Mouse (Mus musculus) heart, adult 2 months (tissue): ENCODE results near the gene Ubtd2. TPM values are rescaled to one million over a fixed set of nuclear protein-coding genes. Genes with fewer than 3 reads are reported as not detected.

Source experiments
- DNase-seq, 2 experiments: peaks; one replicate each; pipeline ENCODE4 v3.0.0; 2021
- H3K27ac ChIP-seq: fragments of 200-600 bp; 2 replicates; pipeline ENCODE4 v1.8.1; 2022
- H3K27me3 ChIP-seq: fragments of 200-500 bp; 2 replicates; pipeline ENCODE4 v1.6.1; 2012; ENCODE audit warnings: mild to moderate bottlenecking, low read length, inconsistent platforms, mixed read lengths; ENCODE audit not compliant: control insufficient read depth, insufficient read depth
- H3K36me3 ChIP-seq: fragments of 200-500 bp; 2 replicates; pipeline ENCODE4 v1.6.1; 2012; ENCODE audit warnings: low read length, inconsistent platforms; ENCODE audit not compliant: control insufficient read depth, insufficient read depth
- H3K4me1 ChIP-seq: fragments of 200-500 bp; 2 replicates; pipeline ENCODE4 v1.6.1; 2011; ENCODE audit warnings: low read length; ENCODE audit not compliant: control insufficient read depth, insufficient read depth
- H3K4me3 ChIP-seq: fragments of 200-600 bp; 2 replicates; pipeline ENCODE4 v1.8.1; 2022
- H3K79me2 ChIP-seq: fragments of 200-500 bp; replicated peaks from 2 replicates; pipeline ENCODE4 v1.6.1; 2012; ENCODE audit warnings: mild to moderate bottlenecking, inconsistent platforms, low read length, moderate library complexity, mixed read lengths; ENCODE audit not compliant: control insufficient read depth, insufficient read depth
- H3K9ac ChIP-seq: fragments of 200-500 bp; 2 replicates; pipeline ENCODE4 v1.6.1; 2012; ENCODE audit warnings: low read depth, mild to moderate bottlenecking, control low read depth, inconsistent platforms, low read length, mixed read lengths
- CTCF ChIP-seq: fragments of 200-600 bp; IDR thresholded peaks from 2 replicates; pipeline ENCODE4 v1.8.1; 2022; ENCODE audit warnings: antibody characterized with exemption, mild to moderate bottlenecking, moderate library complexity
- EP300 ChIP-seq: fragments of 200-500 bp; IDR thresholded peaks from 2 replicates; pipeline ENCODE4 v1.6.1; 2011; ENCODE audit warnings: low read depth, low read length, control low read depth; ENCODE audit not compliant: insufficient read depth
- POLR2A ChIP-seq: fragments of 200-500 bp; IDR thresholded peaks from 2 replicates; pipeline ENCODE4 v1.6.1; 2011; ENCODE audit warnings: mild to moderate bottlenecking, low read depth, low read length, control low read depth; ENCODE audit not compliant: insufficient read depth
- WGBS: fragments of 180-500 bp; shearing (Covaris S2); methylation state at CpG from one replicate; pipeline ENCODE4 v1.1.7; 2018; 5-methylcytosine and 5-hydroxymethylcytosine counted together
- intact Hi-C: fragments of 180-260 bp; cut with DNase I; formaldehyde crosslinking; loops from one replicate; pipeline ENCODE4 v1.15.1; 2025
- polyA plus RNA-seq: library from polyadenylated mRNA; depleted of rRNA; stranded (reverse); fragments of >200 nt; gene quantifications from 2 replicates; pipeline ENCODE4 v1.2.3, GENCODE M21; 2012
- total RNA-seq, 2 experiments: library from RNA; stranded (reverse); gene quantifications; 2 replicates each; pipeline ENCODE4 v1.2.3; 2021

Ubtd2 gene
- total and polyA plus RNA-seq, 3 experiments, result 4.2 to 5.1 (median 4.5) TPM

DNA sequence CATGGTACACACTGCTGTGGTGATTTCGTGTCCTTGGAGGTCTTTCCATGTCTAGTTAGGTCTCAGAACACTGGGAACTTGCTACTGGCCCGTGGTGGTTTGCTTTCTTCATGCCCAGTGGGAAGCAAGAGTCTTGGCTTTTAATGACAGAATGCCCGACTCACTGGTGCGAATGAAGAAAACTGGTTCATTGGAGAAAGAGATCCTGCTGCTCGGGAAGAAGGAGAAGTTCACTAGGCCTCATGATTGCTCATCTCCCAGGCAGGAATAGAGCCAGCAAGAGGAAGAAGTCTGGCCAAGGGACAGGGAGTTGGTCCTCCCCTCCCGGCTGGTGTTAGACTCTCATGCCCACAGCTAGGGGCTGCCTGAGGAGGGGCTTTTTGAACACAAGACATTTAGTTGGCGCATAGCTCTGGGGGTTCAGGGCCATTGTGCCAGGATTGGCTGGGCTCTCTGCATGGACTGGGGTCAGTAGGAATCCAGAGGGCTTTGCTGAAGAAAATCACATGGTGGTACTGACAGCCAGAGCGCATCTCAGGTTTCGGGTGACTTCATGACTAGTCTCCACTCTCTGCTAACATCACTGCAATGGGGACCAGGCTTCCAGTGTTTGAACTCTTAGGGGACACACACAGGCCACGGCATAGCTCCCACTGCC, 101.3 kb downstream of the Ubtd2 start:
- intact Hi-C loops, result no loop called here
- WGBS, result 83% methylated on average over 10 of the region's 10 CpGs

DNA sequence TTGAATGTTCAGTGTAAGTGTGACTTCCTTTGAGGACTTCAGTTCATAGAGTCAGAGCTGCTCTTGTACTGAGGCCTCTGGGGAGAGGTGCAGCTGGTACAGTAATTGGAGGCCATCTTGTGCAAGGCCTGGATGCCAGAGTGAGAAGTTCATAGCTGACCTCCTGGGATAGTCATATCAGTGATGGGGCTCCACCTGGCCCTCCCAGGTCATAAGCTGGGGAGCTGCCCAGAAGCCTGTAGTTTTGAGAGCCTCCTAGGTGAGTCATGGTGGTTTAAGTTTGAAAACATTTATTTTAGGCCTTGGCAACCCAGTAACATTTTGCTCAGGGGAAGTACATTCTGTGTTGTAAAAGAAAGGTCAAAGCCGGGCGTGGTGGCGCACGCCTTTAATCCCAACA, 102.9 kb downstream of the Ubtd2 start:
- Histone ChIP-seq H3K27ac (no peak overlapping the region), H3K27me3 (no peaks in the 10 kb centered on the region), H3K9ac (no peak overlapping the region), H3K4me3 (no peak overlapping the region), H3K79me2 (no peaks in the 10 kb centered on the region), H3K36me3 (no peaks in the 10 kb centered on the region), H3K4me1 (peaks cover 28% of the 10 kb centered on the region)
- WGBS, result 87% methylated on average over 4 of the region's 4 CpGs
- no peak for DNase-seq
- intact Hi-C loops, result no loop called here
- TF ChIP-seq CTCF, result no peak
- no peak for TF ChIP-seq EP300
- TF ChIP-seq POLR2A, result no peak

More for the DNA sequence above, 101.3 kb downstream of the Ubtd2 start:
- peak in 1 of 2 experiments; percentile 45 for DNase-seq
- no peaks in the 10 kb centered on the region for H3K27me3 ChIP-seq
- H3K4me3 ChIP-seq, result no peak overlapping the region
- H3K36me3 ChIP-seq, result no peaks in the 10 kb centered on the region
- TF ChIP-seq POLR2A (no peak), CTCF (no peak), EP300 (no peak)
- no peak overlapping the region for H3K27ac ChIP-seq
- no peak overlapping the region for H3K9ac ChIP-seq
- no peaks in the 10 kb centered on the region for H3K79me2 ChIP-seq
- peaks cover 30% of the 10 kb centered on the region for H3K4me1 ChIP-seq

DNA sequence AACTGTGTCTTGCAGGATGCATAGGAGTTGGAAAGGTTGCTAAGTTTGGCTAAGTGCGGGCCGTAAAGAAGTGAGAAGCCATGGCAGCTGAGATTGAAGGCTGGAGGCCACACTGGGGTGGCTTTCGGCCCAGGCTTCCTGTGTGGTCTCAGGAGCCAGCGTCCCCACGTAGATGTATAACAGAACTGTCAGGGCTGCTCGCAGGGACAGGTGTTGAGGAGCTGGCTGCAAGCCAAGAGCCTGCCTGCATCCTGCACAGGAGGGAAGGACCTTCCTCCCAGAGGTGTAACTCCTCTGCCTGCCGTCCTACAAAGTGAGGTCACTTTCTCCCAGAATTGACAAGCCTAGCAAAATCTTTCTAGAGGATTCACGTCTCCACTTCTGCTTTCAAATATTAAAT, 103.5 kb downstream of the Ubtd2 start:
- Histone ChIP-seq H3K4me3 (no peak overlapping the region), H3K4me1 (peaks cover 30% of the 10 kb centered on the region), H3K27ac (peak overlapping the region; percentile 23), H3K27me3 (no peaks in the 10 kb centered on the region), H3K79me2 (no peaks in the 10 kb centered on the region), H3K9ac (no peak overlapping the region), H3K36me3 (no peaks in the 10 kb centered on the region)
- DNase-seq, result peak in 1 of 2 experiments; percentile 60
- intact Hi-C loops, result no loop called here
- whole genome bisulfite sequencing, result 46% methylated on average over 8 of the region's 8 CpGs
- TF ChIP-seq POLR2A (no peak), CTCF (no peak), EP300 (no peak)

DNA sequence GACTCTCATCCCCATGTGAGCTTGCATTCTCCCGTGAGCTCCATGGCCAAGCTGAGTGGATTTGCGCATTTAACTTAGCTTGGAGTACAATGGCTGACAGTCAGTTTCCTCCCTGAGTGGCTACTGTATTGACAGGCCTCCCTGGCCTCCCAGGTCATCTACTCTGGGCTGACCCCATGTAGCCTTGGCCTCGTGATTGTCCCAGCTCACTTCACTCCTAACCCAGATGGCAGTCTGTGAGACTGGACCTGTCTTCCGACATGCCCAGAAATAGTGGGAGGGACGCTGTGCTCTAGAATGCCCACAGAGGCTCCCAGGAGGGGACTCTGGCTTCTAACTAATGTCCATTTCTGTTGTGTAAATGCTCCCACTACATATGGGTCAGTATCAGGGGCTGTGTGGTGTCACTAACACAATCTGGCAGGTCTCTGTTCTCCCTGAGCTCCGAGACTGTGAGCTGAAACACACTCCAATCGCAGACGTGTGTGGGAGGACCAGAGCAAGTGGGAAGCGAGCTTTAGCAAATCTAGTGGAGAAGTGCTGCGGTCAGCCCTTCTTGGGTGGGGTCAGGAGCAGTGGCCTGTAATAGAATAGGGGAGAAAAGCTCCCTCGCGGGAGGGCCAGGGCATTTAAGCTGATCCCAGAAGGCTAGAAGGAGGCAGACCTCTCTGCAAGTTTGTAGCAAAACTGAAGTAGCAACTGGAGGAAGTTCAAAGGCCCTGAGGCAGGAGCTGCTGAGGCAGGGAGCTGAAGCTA, 105.0 kb downstream of the Ubtd2 start:
- DNase-seq, result no peak
- Histone ChIP-seq H3K27me3 (no peaks in the 10 kb centered on the region), H3K36me3 (no peaks in the 10 kb centered on the region), H3K9ac (no peak overlapping the region), H3K4me3 (no peak overlapping the region), H3K4me1 (peaks cover 33% of the 10 kb centered on the region), H3K27ac (no peak overlapping the region), H3K79me2 (no peaks in the 10 kb centered on the region)
- intact Hi-C loops, result no loop called here
- TF ChIP-seq EP300 (no peak), CTCF (no peak), POLR2A (no peak)
- 83% methylated on average over 12 of the region's 12 CpGs for WGBS

DNA sequence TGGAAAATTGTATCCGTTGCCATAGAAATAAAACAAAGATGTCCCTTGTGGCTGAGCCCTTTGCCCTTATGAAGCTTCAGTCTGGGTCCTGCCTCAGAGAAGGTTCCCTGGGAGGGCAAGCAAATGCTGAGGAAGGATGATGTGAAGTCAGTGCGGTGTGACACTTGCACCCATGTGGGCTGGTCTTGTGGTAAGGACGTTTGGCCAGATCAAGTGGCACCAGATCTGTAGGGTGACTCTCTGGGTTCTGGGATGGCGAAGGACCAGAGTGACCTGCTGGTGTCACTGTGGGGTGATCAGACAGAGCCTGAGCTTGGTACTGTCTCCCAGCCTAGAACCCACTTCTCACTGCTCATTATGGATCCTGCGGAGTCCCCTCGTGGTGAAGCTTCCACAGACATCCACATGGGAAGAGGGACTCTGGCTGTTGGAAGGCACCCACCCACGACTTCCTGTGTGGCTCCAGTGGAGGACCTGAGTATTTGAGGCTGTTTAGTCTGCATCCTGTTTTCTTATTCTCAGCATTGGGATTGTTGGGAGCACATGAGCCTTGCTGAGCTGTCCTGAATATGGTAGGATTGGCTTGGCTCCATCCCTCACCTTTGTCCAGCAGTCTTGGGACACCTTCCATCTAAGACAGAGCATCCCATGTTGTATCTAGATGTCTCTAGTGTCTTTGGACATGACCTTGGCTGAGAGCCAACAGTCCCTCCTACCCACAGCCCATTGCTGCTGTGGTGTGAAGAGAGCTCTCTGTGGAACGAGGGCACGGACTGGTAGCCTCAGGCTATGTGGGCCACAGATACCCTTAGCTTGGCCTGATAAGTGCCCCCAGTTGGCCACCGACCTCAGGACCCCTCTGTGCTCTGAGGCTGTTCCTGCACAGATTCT, 106.5 kb downstream of the Ubtd2 start:
- WGBS, result 41% methylated on average over 10 of the region's 10 CpGs
- no peak overlapping the region; the same call in 1 of the 2 replicates for H3K9ac ChIP-seq
- H3K79me2 ChIP-seq, result no peaks in the 10 kb centered on the region
- H3K27me3 ChIP-seq, result no peaks in the 10 kb centered on the region
- intact Hi-C loops, result loop anchor here (2.0 kb wide), 1 partner anchor 23 kb away; no protein-coding TSS in a partner anchor
- peak overlapping the region; percentile 69 for H3K27ac ChIP-seq
- H3K4me3 ChIP-seq, result no peak overlapping the region
- TF ChIP-seq CTCF, result peak; percentile 34
- TF ChIP-seq EP300, result 0 out of 2 replicates have a peak, but pooled peaks have one; percentile 22
- TF ChIP-seq POLR2A, result no peak
- no peaks in the 10 kb centered on the region for H3K36me3 ChIP-seq
- peak in 1 of 2 experiments; percentile 43 for DNase-seq
- peaks cover 35% of the 10 kb centered on the region for H3K4me1 ChIP-seq
